Mouse (Mus musculus) common myeloid progenitor, adult 5-6 weeks (primary cell): ENCODE measurements at regions not wholly inside any gene's neighbourhood (a gene's known extent, or its start where the extent isn't known, plus 50 kb on each side); places are given as distances from the start of the nearest gene placed in this dataset.
A peak's percentile ranks its signal among the peaks of the same experiment; 100 is the strongest.

ENCODE experiments used
- ATAC-seq: replicated peaks from 2 replicates; pipeline ENCODE4 v1.8.0; 2016; ENCODE audit warnings: low read depth, mild to moderate bottlenecking, moderate TSS enrichment, inconsistent platforms; ENCODE audit not compliant: poor library complexity, severe bottlenecking

DNA sequence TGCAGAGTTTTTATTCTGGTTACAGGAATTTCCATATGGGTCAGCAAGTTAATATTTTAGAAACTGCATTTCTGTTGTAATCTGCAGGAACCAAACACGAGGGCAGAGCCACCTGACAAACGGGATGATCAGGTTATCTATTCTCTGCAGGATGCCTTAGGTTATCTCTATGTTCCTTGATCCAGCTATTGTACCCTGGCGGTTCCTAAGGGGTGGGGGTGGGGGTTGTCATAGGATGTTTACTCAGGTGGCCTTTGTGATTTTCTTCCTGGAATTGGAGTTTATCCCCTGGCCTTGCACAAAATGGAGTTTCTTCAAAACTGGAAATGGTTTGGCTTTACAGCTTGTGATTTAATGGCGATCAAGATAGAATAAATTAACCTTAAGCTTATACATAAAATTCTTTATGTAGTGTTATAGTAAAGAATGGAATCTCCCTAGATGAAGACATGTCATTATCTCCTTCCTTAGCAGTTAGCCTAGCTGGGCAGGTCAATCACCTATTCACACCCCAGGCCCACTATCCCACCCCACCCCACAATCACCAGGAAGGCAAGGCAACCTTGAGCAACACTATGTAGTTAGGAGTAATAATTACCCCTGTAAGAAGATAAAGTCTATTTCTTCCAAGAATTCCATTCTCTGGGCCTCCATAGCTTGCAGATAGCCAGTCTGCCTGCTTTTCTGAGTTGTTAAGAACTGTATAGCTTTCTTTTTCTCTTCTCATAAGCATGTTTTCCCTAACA lies 192.3 kb upstream of the B430218F22Rik start:
- ATAC-seq = no peak

DNA sequence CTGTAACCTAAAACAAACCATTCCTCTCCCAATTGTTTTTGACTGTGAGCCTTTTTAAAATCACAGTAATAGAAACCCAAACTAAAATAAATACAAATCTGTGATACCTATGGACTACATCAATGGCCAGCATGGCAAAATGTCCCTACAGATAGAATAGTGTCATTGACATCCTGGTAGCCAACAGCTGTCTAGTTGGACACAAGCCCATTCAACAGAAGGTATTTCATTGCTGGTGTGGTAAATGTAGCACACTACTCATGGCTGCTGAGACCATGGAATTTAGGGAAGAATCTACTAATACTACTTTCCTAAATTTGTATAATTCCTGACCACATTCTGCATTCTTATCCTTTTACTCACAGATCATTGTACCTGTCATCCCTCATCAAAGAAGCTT lies 178.3 kb upstream of the B430218F22Rik start:
- no peak for ATAC-seq

DNA sequence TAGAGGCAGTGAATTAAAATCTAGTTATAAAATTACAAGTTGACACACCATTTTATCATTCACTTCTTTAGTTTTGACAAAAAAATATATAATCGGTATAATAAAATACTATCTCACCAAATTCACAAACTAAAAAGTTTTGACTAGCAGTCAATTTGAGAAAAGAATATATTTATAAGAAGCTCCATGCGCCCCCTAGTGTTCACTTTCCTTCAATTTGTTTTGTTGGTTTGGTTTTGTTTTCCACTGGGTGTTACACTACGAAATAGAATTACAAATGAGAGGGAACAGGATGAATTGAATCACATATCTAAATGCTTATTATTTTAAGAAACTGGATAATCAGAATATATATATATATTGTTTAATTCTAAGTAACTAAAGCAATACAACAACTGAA lies 159.1 kb upstream of the B430218F22Rik start:
- 0 out of 2 replicates have a peak, but pooled peaks have one; percentile 52 for ATAC-seq

DNA sequence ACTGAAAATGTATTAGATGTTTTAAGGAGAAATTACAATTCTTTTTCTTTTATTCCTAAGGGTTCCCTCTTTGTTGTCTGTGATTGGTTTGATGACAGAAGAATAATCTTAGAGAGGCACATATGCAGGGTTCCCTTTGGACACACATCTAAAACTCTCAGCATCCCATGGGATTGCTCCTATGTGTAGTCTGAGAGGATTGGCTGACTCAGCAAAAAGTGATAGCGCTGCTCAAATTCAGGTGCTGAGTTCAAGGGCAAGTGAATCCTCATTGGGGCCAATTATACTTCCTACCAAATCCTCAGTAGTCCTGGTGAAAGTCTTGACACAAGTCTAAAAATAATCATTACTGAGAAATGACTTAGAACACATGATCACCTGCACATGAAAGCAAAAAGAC lies 148.5 kb upstream of the B430218F22Rik start:
- no peak for ATAC-seq

DNA sequence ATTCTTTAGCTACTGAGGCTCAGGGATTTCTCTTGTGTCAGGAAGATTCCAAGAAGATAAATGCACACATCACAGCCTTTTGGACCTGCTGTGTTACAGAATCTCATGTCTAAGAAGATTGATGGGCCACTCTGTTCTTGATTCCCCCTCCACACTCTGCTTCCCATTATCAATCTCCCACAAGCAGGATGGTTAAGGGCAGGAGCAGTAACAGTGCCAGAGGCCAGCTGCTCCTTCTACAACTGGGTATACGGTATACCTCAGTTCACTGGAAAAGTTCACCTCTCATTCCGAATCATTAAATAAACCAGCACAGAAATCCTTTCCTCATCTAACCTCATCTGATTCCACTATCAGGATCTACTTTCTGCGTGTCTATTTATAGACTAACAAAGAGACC lies 141.8 kb upstream of the B430218F22Rik start:
- ATAC-seq = no peak

DNA sequence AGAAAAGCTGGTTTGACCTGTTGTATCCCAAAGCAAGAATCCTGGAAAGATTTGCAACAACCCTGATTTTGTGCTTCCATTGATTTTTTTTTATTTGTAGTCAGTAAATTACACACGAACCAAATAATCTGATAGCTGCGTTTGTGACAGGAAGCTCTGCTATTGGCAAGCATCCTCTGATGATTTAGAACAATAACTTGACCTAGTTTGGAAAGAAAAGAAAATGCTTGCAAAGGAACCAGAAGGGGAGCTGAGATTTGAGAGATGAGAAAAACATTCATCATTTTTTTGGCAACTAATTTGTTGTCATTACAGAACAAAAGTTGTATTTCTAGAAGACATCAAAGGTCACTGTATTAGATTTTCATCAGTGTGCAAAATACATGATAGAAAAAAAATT lies 140.9 kb upstream of the B430218F22Rik start:
- no peak for ATAC-seq

DNA sequence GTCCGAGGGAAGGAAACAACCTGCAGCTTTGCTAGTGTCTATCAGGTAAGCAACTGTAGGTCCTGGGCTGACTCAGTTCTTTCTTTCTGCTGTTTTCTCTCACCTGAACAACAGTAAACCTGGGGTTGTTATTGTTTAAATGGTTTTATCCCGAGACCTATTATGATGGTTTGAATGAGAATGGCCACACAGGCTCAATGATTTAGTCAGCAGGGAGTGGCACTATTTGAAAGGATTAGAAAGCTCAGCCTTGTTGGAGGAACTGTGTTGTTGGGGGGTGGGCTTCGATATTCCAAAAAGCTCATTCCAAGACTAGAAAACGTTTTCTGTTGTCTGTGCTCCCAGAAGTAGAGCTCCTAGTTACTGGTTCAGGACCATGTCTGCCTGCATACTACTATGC lies 126.8 kb upstream of the B430218F22Rik start:
- no peak for ATAC-seq

DNA sequence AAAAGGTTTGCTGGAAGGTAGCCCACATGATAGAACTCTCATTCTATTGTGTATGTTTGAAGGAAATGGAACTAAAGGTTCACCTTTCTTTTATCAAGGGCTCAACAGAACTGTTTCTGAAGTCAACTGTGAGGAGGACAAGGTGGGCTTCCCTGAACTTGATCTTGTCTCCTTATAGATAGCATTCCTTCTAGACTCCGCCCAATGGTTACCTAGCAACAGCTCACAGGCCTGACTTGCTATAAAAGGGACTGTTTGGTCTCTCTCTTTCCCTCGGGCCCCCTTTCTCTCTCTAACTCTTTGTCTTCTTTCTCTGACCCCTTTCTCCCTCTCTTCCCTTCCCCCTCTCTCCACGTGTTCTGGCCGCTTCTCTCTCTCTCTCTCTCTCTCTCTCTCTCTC lies 123.5 kb upstream of the B430218F22Rik start:
- ATAC-seq = no peak

DNA sequence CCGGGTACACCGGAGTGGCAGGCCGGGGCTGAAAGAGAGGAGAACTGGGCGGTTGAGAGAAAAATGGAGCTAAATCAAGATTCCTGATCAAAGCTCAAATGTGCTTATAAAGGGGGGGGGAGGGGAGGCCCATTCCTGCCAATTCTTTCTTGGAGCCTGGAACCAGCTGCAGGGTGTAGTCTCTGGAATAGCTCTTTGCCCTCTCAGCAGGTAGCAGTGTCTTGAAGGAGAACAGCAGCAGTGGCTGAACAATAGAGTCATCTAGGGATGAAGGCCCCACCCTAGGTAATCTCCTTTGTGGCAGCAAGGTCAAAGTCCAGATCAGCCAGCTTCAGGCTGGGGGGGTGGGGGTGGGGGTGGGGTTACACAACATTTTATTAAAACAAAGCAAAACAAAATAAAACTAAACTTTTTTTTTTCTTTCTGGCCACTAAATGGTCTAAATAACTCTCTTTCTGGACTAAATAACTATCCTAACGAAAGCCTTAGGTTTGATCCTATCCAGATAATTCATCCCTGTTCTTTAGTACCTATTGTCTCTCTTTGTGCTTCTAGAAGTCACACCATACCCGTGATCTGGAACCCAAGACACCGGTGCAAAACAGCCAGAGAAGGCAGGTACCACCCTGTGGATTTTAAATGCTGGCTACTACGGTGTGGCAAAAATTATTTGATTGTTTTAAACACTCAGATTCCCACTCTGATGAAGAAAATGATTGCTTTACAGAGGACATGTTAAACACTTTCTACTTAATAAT lies 120.5 kb upstream of the B430218F22Rik start:
- no peak for ATAC-seq

DNA sequence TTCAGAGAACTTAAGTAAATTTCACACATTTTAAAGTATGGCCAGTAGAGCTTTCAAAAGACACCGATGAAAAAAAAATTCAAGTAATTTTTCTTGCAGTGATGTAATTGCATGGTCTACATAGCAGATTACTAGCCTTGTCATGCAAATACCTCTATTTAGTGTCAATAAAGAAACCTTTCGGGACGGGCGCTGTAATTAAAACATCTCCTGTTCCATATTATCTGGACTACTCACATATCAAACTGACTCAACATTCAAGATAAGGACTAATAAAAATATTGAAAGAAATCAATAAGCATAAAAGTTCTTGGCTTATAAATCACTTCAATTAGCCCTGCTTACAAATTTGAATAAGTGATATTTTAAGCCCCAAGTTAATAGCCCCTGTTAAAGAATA lies 113.5 kb upstream of the B430218F22Rik start:
- ATAC-seq = no peak

DNA sequence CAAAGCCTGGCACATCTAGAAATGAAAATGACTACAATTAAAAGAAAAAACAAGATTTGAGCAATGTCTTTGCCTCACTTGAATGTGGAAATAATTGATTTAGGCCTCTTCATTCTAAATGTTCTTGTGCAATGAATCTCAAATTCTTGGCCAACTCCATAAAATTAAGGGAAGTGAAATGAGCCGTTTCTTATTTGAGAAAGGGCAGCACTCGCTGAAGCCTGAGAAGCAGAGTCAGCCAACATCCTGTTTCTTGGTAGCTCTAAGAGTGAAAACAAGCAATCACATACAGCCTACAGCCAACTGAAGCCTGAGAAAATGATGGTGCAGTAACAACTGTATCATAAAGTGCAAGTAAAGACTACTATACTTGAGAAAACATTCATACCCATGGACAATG lies 105.5 kb upstream of the B430218F22Rik start:
- ATAC-seq = no peak

DNA sequence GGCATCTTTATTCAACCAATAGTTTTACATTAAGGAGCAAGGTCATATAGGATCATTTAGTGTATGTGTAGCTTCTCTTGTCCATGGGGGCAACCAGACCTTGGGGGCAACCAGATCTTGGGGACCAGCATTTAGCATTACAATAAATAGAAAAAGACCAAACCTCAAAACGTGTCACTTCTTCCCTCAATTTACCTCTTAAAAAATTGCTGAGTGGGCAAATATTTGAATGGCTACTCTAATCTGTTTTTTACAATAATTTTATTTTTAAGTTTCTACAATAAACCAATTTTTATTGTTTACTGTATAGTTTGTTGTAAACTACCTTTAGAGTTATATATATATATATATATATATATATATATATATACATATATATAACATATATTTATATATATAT lies 92.7 kb upstream of the B430218F22Rik start:
- ATAC-seq = no peak

DNA sequence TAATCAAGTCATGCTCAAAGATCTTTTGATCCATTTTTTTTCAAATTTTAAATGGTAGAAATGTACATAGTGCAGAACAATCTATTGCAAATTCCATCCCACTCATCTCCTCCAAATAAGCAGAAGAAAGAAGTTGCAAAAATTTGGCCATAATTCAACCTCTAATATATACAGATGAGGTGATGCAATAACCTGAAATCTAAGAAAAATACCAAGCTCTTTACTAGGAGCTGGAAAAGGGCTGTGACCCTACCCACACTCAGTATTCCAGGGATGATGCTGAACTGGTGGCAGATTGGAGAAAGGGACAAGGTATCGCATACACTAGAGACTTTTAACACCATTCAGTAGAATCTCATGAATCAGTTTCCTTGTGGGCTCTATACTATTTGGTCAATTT lies 76.3 kb upstream of the B430218F22Rik start:
- ATAC-seq = no peak

DNA sequence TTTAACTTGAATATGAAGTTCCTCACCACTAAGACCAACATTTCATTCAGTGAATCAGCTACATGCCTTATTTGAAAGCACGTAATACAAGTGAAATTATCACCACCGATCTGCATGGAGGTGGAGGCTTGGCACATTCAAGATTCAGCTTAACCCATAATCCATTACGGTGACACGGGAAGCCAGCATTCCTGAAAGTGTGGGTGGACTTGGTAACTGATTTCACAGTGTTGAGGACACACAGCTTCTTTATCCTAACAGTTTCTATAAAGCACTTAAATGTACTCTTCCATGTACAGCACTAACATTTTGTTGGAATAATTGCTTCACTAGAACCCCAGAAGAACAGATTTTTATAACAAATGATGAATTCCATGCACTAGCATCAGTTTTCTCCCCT lies 72.8 kb upstream of the B430218F22Rik start:
- ATAC-seq = no peak
